Mouse (Mus musculus): Measurements from ENCODE around the gene Tmem119. TPM values are rescaled to one million over a fixed set of nuclear protein-coding genes. Genes with fewer than 3 reads are reported as not detected.

Tmem119 gene
- total RNA-seq, 2 experiments from 2014 or later, result 10.5 to 12.5 TPM

GRCm38 (mm10) chr5:113824228-113824627, 23.9 kb upstream of the Tmem119 start:
- DNase-seq, result no peak
- intact Hi-C loops (cut with DNase I), result no loop called here

GRCm38 (mm10) chr5:113818572-113818971, 18.3 kb upstream of the Tmem119 start:
- DNase-seq, result no peak
- intact Hi-C loops (cut with DNase I), result loop anchor here (10.0 kb wide), 1 partner anchor 344 kb away; no protein-coding TSS in a partner anchor

- intact Hi-C loops (cut with DNase I), result loop anchor here (1.0 to 10.0 kb wide), 3 partner anchors 41 to 449 kb away; no protein-coding TSS in a partner anchor
These were observed 15.4 kb upstream of the Tmem119 start for GRCm38 (mm10) chr5:113815638-113816152.

GRCm38 (mm10) chr5:113815041-113815389, 14.7 kb upstream of the Tmem119 start:
- DNase-seq, result no peak
- intact Hi-C loops (cut with DNase I), result loop anchor here (1.0 to 10.0 kb wide), 3 partner anchors 41 to 448 kb away; no protein-coding TSS in a partner anchor

More at GRCm38 (mm10) chr5:113815638-113816152, 15.4 kb upstream of the Tmem119 start:
- DNase-seq, result peak; percentile 83 to 86

GRCm38 (mm10) chr5:113814111-113815040, 14.1 kb upstream of the Tmem119 start:
- no peak for DNase-seq
- intact Hi-C loops (cut with DNase I), result loop anchor here (1.0 to 10.0 kb wide), 3 partner anchors 40 to 448 kb away; no protein-coding TSS in a partner anchor

GRCm38 (mm10) chr5:113813608-113814007, 13.3 kb upstream of the Tmem119 start:
- intact Hi-C loops (cut with DNase I), result loop anchor here (2.0 to 10.0 kb wide), 2 partner anchors 339 to 447 kb away; no protein-coding TSS in a partner anchor
- DNase-seq, result no peak

DNA sequence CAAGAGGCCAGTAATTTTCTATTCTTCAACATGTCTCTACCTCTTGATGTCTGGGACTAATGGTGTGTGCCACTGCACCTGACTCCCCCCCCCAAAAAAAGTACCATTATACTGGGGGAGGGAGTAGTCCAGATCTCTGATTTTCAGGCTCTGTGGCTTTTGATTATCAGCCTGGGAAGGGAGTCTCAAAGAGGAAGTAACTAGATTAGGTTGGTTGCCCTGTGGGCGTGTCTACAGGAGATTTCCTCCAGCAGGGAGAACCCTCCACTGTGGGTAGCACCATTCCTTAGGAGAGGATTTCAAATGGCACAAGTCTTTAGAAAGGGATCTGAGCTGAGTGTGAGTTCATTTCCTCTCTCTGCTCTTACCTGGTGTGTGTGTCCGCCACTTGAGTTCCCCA, 12.3 kb upstream of the Tmem119 start:
- no peak for DNase-seq
- intact Hi-C loops (cut with DNase I), result loop anchor here (10.0 kb wide), 1 partner anchor 338 kb away; no protein-coding TSS in a partner anchor

GRCm38 (mm10) chr5:113811824-113812420, 11.6 kb upstream of the Tmem119 start:
- peak in 1 of 2 experiments; percentile 54 for DNase-seq
- intact Hi-C loops (cut with DNase I), result loop anchor here (10.0 kb wide), 1 partner anchor 337 kb away; no protein-coding TSS in a partner anchor

DNA sequence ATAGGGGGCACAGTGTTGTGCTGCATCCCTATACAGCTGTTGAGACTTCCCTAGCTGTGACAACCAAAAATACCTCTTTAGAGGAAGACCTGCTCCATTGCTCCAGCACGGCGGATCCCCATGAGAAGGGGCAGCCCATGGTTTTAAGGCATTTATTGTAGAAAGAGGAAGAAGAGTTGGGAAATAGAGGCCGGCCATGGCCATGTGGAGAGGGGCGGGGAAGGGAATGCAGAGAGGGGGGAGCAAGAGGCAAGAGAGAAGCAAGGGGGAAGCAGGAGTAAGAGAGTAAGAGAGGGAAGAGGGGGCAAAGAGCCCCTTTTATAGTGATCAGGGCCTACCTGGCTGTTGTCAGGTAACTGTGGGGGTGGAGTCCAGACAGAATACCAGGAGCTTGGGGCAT, 9.8 kb upstream of the Tmem119 start:
- no peak for DNase-seq
- intact Hi-C loops (cut with DNase I), result loop anchor here (10.0 kb wide), 1 partner anchor 335 kb away; no protein-coding TSS in a partner anchor

DNA sequence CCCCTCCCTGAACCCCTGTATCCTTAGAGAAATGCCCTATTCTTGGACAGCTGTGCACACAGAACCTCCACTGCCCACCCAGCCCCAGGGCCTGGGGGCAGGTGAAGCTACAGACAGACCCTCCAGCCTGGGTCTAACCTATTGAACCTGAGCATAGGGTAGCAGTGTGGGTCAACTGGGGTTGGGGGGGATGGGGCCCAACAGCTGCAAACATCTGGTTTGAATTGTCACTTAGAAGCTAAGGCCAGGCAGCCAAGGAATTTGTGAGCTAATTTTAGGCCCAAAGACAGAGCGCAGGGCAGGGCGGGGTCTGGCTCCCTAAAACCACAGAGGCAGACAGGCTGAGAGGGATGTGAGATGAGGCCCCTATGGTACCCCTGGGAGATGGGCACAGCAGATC, 7.9 kb upstream of the Tmem119 start:
- intact Hi-C loops (cut with DNase I), result no loop called here
- peak in 1 of 2 experiments; percentile 51 for DNase-seq

DNA sequence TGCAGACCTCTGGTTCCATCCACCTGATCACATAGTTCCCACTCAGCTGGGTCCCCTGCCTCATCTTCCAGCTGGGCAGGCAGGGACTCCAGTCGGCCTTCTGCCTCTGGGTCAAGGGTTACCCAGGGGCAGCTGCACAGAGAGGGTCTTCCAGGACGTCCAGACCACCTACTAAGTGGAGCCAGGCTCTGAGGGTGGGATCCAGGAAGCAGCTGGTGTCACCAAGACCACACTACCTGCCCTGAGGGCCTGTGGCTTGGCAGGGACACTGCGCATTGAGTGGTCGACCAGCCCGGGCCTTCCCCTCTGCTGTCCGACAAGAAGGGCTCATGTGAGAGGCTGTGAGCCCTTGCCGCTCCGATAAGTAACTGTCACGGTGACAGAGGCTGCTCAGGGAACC, 7.4 kb upstream of the Tmem119 start:
- no peak for DNase-seq
- intact Hi-C loops (cut with DNase I), result no loop called here

GRCm38 (mm10) chr5:113806414-113806813, 6.1 kb upstream of the Tmem119 start:
- intact Hi-C loops (cut with DNase I), result no loop called here
- DNase-seq, result no peak

- intact Hi-C loops (cut with DNase I), result no loop called here
These were observed 5.0 kb upstream of the Tmem119 start for GRCm38 (mm10) chr5:113805301-113805700.

DNA sequence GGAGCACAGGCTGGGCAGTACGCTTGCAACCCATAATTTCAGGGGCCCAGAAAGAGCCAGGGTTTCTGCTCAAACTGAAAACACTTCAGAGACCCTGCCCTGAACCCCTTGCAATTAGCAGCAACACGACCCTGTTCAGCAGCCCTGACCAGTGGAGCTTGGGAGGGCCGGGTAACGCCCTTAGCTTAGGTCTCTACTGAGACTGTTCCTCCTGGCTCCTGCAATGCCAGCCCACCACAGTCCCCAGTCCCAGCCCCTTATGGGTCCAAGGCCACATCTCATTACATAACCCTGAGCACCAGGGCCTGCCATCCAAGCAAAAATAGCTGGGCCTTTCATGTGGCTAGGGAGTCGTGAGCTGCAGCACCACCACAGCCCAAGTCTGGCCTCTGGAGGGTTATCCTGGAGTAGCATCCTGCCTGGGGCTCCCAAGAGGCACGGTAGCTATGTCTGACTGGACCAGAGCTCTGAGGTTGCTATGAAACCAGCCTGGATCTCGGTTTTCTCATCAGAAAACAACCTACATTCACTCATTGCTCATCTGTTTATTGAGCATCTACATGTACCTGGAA, 4.2 kb upstream of the Tmem119 start:
- no peak for DNase-seq
- intact Hi-C loops (cut with DNase I), result no loop called here

More at GRCm38 (mm10) chr5:113805301-113805700, 5.0 kb upstream of the Tmem119 start:
- no peak for DNase-seq

DNA sequence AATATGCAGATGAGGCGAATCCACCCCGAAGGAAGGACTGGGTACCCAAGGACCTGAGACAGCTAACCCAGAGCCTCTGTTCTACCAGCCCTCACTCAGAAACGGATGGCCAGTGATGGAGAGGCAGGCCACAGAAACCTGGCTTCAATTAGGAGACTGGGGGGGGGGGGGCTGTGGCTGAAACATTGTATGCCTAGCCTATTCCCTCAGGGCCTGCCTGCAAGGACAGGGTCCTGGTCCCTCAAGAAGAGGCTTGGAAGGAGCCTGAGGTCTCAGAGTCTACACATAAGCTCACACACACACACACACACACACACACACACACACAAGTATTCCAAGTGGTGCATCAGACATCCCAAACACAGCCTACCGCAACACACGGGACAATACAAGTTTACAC, 625 bp downstream of the Tmem119 start:
- intact Hi-C loops (cut with DNase I), result no loop called here
- DNase-seq, result no peak

- intact Hi-C loops (cut with DNase I), result no loop called here
- DNase-seq, result no peak
These were observed 1.8 kb downstream of the Tmem119 start for GRCm38 (mm10) chr5:113798525-113798924.

GRCm38 (mm10) chr5:113797149-113797882, 3.0 kb downstream of the Tmem119 start:
- no peak for DNase-seq

DNA sequence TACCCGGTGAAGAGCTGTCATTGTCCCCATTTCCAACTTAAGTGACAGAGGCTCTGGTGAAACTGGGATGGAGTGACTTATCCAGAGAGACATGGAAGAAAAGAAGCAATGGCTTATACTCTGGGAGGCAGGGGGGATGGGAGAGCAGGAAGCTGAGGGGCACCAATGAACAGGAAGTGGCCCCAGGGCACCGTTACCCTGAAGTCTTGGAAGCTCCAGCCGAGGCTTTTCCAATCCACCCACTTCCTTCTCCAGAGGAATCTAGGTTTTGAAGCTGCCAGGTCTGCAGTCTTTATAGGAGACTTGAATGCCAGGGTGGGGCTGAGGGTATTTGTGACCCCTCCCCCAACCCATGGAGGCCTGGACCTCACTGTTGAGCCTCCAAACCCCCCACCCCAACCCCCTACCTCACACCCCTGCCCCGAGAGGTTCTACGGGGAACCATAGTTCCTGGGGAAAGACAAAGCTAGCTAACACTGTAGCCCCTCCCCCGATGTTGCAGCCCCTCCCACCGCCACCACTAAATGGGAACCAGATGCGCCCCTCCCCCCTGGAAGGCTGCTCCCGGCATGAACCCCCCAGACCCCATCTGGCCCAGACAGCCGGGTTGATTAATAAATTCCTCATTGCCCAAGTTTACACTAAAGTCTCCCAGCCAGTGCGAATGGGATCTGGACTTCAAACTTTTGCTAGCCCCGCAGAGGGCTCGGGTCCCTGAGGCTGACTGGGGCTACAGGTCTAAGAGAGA, 3.7 kb downstream of the Tmem119 start:
- DNase-seq, result no peak
- intact Hi-C loops (cut with DNase I), result no loop called here

More at GRCm38 (mm10) chr5:113797149-113797882, 3.0 kb downstream of the Tmem119 start:
- intact Hi-C loops (cut with DNase I), result no loop called here
